Mouse (Mus musculus): ENCODE results near the gene Rtn4r.

DNA sequence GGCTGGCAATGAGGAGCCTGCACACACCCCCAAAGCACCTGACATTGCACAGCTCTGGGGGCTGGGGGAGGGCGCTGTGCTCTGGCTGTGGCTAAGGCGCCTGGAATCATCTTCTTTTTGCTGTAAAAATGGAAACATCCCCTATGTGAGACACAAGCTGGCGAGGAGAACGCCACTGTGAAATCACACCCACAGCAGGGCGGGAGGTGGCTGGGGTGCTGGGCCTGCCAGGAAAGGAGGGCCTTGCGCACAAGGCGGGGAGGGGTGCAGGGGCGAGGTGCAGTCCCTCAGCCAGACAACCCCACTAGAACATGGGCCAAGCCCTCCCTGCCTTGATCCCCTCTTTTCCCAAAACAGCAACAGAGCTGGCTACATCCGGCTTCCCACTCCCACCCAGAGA lies 45.8 kb downstream of the Rtn4r start:
- TF ChIP-seq EP300 (IDR thresholded peaks at IDR 0.05; ENCODE audit: low read depth) (no peak), CTCF (IDR thresholded peaks at IDR 0.05; ENCODE audit: low read depth) (no peak)
